8 mouse cellular contexts compared by ENCODE assay signal in the genomic region with DNA sequence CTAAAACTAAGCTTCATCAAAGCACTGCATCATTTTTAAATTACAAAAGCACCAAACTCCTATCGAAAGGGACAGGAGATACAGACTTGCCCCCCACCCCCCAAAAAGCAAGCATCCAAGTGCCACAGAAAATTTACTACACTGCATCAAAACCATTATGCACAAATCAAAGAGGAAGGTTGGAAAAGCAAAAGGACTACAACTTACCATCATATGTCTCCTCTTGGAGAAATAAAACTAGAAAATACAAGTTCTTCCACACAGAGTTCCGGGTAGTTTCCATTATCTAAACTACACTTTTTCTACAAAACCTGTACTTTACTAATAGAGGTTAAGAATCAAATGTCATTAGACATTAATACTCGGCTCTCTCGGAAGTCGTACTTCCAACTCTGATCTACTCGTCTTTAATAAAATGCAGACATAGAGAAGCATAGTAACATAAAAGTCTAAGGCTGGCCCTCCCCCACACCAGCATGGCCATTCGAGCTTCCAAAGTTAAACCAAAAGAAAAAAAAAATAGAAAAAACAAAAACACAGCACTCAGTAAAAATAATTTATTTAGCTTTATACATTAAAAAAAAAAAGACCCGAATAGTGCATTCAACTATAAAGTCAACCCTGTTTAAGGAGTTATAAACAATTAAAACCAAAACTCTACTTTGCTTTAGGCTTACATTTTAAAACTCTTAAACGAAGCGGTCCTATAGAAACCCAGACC.
A peak's percentile ranks its signal among the peaks of the same experiment; 100 is the strongest.
DNase-seq lines count a peak whose midpoint lies in the region; ATAC-seq lines count a peak whose summit lies in the region.

No protein-coding gene starts in this region.

- H3K9ac ChIP-seq in limb, embryonic 11.5 days (ENCODE audit: low read length), result peak overlapping the region; percentile 92
- peak overlapping the region; percentile 100 for H3K9ac ChIP-seq in stomach, embryonic 14.5 days (replicated peaks; ENCODE audit: low read depth, low read length)

- H3K9me3 ChIP-seq in limb, embryonic 11.5 days (ENCODE audit: control insufficient read depth, low read length), result no peaks in the 10 kb centered on the region; the same call in 1 of the 2 replicates
- no peaks in the 10 kb centered on the region for H3K9me3 ChIP-seq in stomach, embryonic 14.5 days (ENCODE audit: control insufficient read depth, low read depth, low read length)

- ATAC-seq in limb, embryonic 11.5 days (ENCODE audit: insufficient number of reproducible peaks, low FRiP score, low TSS enrichment, low read depth), result no peak
- ATAC-seq in stomach, embryonic 14.5 days (ENCODE audit: insufficient number of reproducible peaks, insufficient read depth, low FRiP score, low read depth), result no peak

- peak; percentile 21 for DNase-seq in adrenal gland, postnatal 14 days
- no peak for DNase-seq in adrenal gland, postnatal 10 days
- DNase-seq in retina, embryonic 14.5 days (ENCODE audit: low spot score), result peak; percentile 31
- no peak for DNase-seq in retina, postnatal 1 day
- DNase-seq in limb, embryonic 11.5 days (ENCODE audit: low spot score), result no peak
- DNase-seq in MN1 (ENCODE audit: low spot score), result no peak
- no peak for DNase-seq in left cerebral cortex, adult 9 months (ENCODE audit: low spot score in 2 of 2)

- peak overlapping the region; percentile 60 for H3K4me2 ChIP-seq in limb, embryonic 11.5 days (ENCODE audit: low read depth, severe bottlenecking)
- H3K4me2 ChIP-seq in stomach, embryonic 14.5 days (replicated peaks; ENCODE audit: low read depth, low read length), result peak overlapping the region; percentile 51

- peaks cover 10% of the 10 kb centered on the region; the same call in 1 of the 2 replicates for H3K36me3 ChIP-seq in limb, embryonic 11.5 days (ENCODE audit: control insufficient read depth, insufficient read depth, low read length)
- peaks cover 13% of the 10 kb centered on the region for H3K36me3 ChIP-seq in stomach, embryonic 14.5 days (ENCODE audit: control insufficient read depth, insufficient read depth, low read length)

- H3K4me3 ChIP-seq in limb, embryonic 11.5 days (ENCODE audit: low read depth, low read length), result peak overlapping the region; percentile 64
- peak overlapping the region; percentile 88 for H3K4me3 ChIP-seq in stomach, embryonic 14.5 days (ENCODE audit: low read depth, low read length)

- no peaks in the 10 kb centered on the region for H3K27me3 ChIP-seq in limb, embryonic 11.5 days (ENCODE audit: control insufficient read depth, insufficient read depth, low read length)
- H3K27me3 ChIP-seq in stomach, embryonic 14.5 days (ENCODE audit: control insufficient read depth, insufficient read depth, low read length), result no peaks in the 10 kb centered on the region

- WGBS in limb, embryonic 11.5 days, result 4% methylated on average over 10 of the region's 10 CpGs
- WGBS in stomach, embryonic 14.5 days, result 2% methylated on average over 10 of the region's 10 CpGs

- H3K27ac ChIP-seq in limb, embryonic 11.5 days (replicated peaks; ENCODE audit: low read depth, low read length), result peak overlapping the region; percentile 99
- peak overlapping the region; percentile 100 for H3K27ac ChIP-seq in stomach, embryonic 14.5 days (ENCODE audit: low read length)

- peaks cover 10% of the 10 kb centered on the region for H3K4me1 ChIP-seq in limb, embryonic 11.5 days (ENCODE audit: control insufficient read depth, insufficient read depth, low read length)
- H3K4me1 ChIP-seq in stomach, embryonic 14.5 days (ENCODE audit: control insufficient read depth, insufficient read depth, low read length), result peaks cover 28% of the 10 kb centered on the region; the same call in 1 of the 2 replicates

Comparison
In these comparisons a context has a peak if more than half of its experiments do, and no peak if none do; other contexts are left out.
1. DNase-seq: peak in adrenal gland, postnatal 14 days (single experiment) and retina, embryonic 14.5 days (single experiment); none in adrenal gland, postnatal 10 days (single experiment), retina, postnatal 1 day (single experiment), limb, embryonic 11.5 days (single experiment), MN1 (single experiment) and left cerebral cortex, adult 9 months (0 of 2).